Mouse (Mus musculus) ES-Bruce4 (cell line): ENCODE results near the gene Gm10959. TPM values are rescaled to one million over a fixed set of nuclear protein-coding genes. Genes with fewer than 3 reads are reported as not detected.

Experiments used
- H3K27ac ChIP-seq: 2 replicates; pipeline ENCODE4 v1.5.1; 2012; ENCODE audit warnings: low read length, inconsistent platforms; ENCODE audit not compliant: insufficient read depth
- H3K27me3 ChIP-seq: 2 replicates; pipeline ENCODE4 v1.6.1; 2012; ENCODE audit warnings: mild to moderate bottlenecking, low read length, inconsistent platforms; ENCODE audit not compliant: control insufficient read depth, poor library complexity, insufficient read depth, severe bottlenecking
- H3K36me3 ChIP-seq: 2 replicates; pipeline ENCODE4 v1.6.1; 2012; ENCODE audit warnings: inconsistent platforms, mild to moderate bottlenecking, low read length, moderate library complexity; ENCODE audit not compliant: control insufficient read depth, poor library complexity, insufficient read depth, severe bottlenecking
- H3K4me1 ChIP-seq: one replicate; pipeline ENCODE4 v1.8.1; 2011; ENCODE audit warnings: low read length; ENCODE audit not compliant: control insufficient read depth, insufficient read depth
- H3K4me3 ChIP-seq: 2 replicates; pipeline ENCODE4 v1.5.1; 2011; ENCODE audit warnings: low read depth, mild to moderate bottlenecking, low read length
- H3K9ac ChIP-seq: 2 replicates; pipeline ENCODE4 v1.6.1; 2012; ENCODE audit warnings: low read depth, mild to moderate bottlenecking, inconsistent platforms; ENCODE audit not compliant: poor library complexity, severe bottlenecking
- H3K9me3 ChIP-seq: replicated peaks from 2 replicates; pipeline ENCODE4 v1.6.1; 2012; ENCODE audit warnings: mild to moderate bottlenecking, low read length, inconsistent platforms; ENCODE audit not compliant: control insufficient read depth, poor library complexity, insufficient read depth, severe bottlenecking
- CTCF ChIP-seq: IDR thresholded peaks from one replicate; pipeline ENCODE4 v1.8.1; 2011; ENCODE audit warnings: low read depth, low read length
- EP300 ChIP-seq: IDR thresholded peaks from 2 replicates; pipeline ENCODE4 v1.6.1; 2011; ENCODE audit warnings: low read depth, low read length; ENCODE audit not compliant: insufficient read depth
- POLR2A ChIP-seq: IDR thresholded peaks from one replicate; pipeline ENCODE4 v1.8.1; 2011; ENCODE audit warnings: low read length; ENCODE audit not compliant: insufficient read depth
- polyA plus RNA-seq: library from polyadenylated mRNA; stranded (reverse); fragments of >200 nt; gene quantifications from 2 replicates; pipeline ENCODE4 v1.2.4, GENCODE M21; 2011; ENCODE audit warnings: low read depth; ENCODE audit not compliant: missing spikeins, insufficient read depth, insufficient read length

Gene Gm10959
- polyA plus RNA-seq, 1 experiment, result not detected

DNA sequence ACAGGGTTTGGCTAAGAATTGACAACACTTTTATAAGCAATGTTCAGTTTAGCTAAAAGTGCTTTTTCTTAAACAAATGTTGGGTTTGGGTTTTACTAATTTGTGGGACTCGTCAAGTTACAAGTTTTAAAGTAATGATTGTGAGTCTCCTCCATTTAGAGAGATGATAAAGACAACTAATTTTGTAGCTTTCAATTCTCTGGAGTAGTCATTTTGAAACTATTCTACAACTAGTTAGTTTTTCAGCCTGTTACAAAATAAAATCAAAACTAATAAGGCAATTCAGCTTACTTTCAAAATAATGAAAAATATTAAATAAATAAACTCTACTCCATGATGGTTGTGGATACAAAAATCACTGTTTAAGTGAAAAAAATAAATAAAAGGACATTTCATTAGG lies 13.3 kb upstream of the Gm10959 start:
- H3K27me3 ChIP-seq, result no peaks in the 10 kb centered on the region
- H3K4me3 ChIP-seq, result no peak overlapping the region
- no peaks in the 10 kb centered on the region for H3K9me3 ChIP-seq
- peaks cover 4% of the 10 kb centered on the region; the same call in 1 of the 2 replicates for H3K36me3 ChIP-seq
- no peak overlapping the region for H3K27ac ChIP-seq
- TF ChIP-seq CTCF (no peak), EP300 (no peak), POLR2A (no peak)
- H3K4me1 ChIP-seq, result peaks cover 1% of the 10 kb centered on the region
- no peak overlapping the region for H3K9ac ChIP-seq

- Histone ChIP-seq H3K9me3 (no peaks in the 10 kb centered on the region), H3K27me3 (no peaks in the 10 kb centered on the region), H3K4me1 (no peaks in the 10 kb centered on the region), H3K36me3 (peaks cover 16% of the 10 kb centered on the region), H3K4me3 (no peak overlapping the region), H3K27ac (no peak overlapping the region), H3K9ac (no peak overlapping the region)
- TF ChIP-seq POLR2A (no peak), CTCF (no peak), EP300 (no peak)
These were observed 10.6 kb upstream of the Gm10959 start for GRCm38 (mm10) chr3:122929723-122930122.

GRCm38 (mm10) chr3:122924009-122924914 lies 5.1 kb upstream of the Gm10959 start, which contains the start of gene 1810037I17Rik:
TSS of gene 1810037I17Rik (plus strand) at chr3:122924203.
- peak; percentile 62; the same call in 1 of the 2 replicates for TF ChIP-seq EP300
- peak; percentile 6 for TF ChIP-seq CTCF
- TF ChIP-seq POLR2A, result peak; percentile 88
- H3K9ac ChIP-seq, result peak within 1 kb of the TSS; percentile 72
- H3K4me1 ChIP-seq, result no peaks in the 10 kb centered on the region
- peak within 1 kb of the TSS; percentile 84 for H3K27ac ChIP-seq
- H3K9me3 ChIP-seq, result no peaks in the 10 kb centered on the region
- no peaks in the 10 kb centered on the region for H3K27me3 ChIP-seq
- H3K36me3 ChIP-seq, result peaks cover 12% of the 10 kb centered on the region
- H3K4me3 ChIP-seq, result peak within 1 kb of the TSS; percentile 86

DNA sequence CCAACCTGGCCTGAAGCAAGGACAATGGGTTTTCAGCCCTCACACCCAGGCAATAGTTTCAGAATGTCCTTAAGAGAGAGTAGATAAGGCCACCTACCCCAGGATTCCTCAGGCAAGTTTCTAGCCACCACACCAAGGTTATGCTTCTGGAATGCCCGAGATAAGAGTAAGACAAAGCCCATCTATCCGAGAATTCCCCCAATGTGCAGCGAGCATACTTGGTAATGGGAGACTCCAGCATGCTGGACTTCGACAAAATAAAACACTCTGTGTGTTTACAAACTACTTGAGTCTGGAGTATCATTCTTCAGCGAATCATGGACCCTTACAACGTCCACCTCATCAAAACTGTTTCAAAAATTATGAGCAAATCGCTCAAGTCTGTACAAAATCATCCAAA lies 4.0 kb upstream of the Gm10959 start:
- TF ChIP-seq EP300 (no peak), CTCF (no peak), POLR2A (no peak)
- Histone ChIP-seq H3K9ac (peak overlapping the region; percentile 72), H3K27ac (peak overlapping the region; percentile 81)

DNA sequence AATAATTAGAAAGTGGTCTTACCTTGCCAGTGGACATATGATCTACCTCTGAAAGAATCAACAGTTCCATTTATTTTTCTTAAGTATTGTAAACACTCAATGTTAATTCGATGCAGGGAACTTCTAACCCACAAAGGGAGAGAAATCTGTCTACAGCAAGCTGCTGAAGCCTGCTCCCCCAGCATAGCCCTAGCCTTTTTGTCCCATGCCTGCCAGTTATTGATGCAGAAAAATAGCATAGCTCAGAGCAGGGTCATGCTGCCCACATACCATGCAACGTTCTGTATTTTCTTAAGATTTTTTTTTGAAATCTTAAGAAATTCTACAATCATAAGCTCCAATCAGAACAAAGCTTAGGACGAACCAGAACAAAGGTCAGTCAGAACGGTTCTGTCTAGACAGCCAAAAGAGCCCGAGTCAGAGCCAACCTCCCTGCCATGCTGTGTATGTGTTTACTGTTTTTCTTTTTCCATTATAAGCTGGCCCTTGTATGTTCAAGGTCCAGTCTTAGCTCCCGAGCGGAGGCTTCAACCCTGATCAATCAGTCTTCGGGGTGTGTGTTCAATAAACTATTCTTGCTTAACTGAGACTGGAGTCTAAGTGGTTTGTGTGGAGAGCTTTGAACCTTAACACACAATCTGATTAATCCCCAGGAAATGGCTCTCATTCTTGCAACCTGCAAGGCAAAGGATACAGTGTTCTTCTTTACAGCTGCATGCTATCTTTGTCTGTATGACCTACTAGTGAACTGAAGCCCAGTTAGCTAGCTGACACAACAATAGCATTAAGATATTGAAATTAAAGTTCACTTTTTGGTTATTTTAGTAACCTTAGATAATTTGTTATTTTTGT lies 2.7 kb upstream of the Gm10959 start:
- Histone ChIP-seq H3K27me3 (no peaks in the 10 kb centered on the region), H3K36me3 (peaks cover 8% of the 10 kb centered on the region), H3K9me3 (no peaks in the 10 kb centered on the region), H3K4me3 (no peak overlapping the region), H3K9ac (no peak overlapping the region), H3K4me1 (no peaks in the 10 kb centered on the region), H3K27ac (no peak overlapping the region)
- TF ChIP-seq EP300 (no peak), CTCF (no peak), POLR2A (no peak)

More for the DNA sequence above, 4.0 kb upstream of the Gm10959 start:
- H3K4me1 ChIP-seq, result no peaks in the 10 kb centered on the region
- peaks cover 12% of the 10 kb centered on the region for H3K36me3 ChIP-seq
- peak overlapping the region; percentile 64 for H3K4me3 ChIP-seq
- no peaks in the 10 kb centered on the region for H3K27me3 ChIP-seq
- H3K9me3 ChIP-seq, result no peaks in the 10 kb centered on the region
